Mouse (Mus musculus): ENCODE measurements around the gene Gm28539.

DNA sequence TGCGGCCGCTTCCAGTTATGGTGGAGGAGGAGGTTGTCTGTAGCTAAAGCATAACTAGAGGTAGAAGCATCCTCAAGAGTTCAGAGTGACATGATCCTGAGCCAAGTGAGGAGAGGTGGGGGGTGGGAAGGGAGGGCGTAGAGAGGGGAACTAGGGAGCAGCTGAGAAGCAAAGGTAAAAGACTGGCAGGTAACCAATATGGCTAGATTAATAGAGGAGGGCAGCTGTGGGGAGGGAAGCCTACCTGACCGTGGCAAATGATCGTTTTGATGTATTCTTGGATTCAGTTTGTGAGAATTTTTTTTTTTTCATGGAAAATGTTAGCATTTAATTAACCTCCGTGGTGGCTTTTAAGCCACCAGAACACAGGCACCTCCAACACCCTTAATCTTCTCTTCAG is 107.5 kb downstream of the Gm28539 start:
- TF ChIP-seq POLR2A (IDR thresholded peaks at IDR 0.05; ENCODE audit: control insufficient read depth in 1 of 2, insufficient read depth in 1 of 2, low read depth in 1 of 2, low read length in 2 of 2, poor library complexity in 1 of 2) (no peak), ZC3H11A (IDR thresholded peaks at IDR 0.05; ENCODE audit: low read depth, low read length) (no peak), CTCF (IDR thresholded peaks at IDR 0.05 in 2 of 3, conservative IDR thresholded peaks at IDR 0.05 in 1 of 3; ENCODE audit: control insufficient read depth in 1 of 3, insufficient read depth in 1 of 3, low read depth in 2 of 3, low read length in 3 of 3, poor library complexity in 1 of 3, severe bottlenecking in 1 of 3) (no peak), ELF1 (IDR thresholded peaks at IDR 0.05; ENCODE audit: low read depth, low read length) (no peak), RCOR1 (IDR thresholded peaks at IDR 0.05; ENCODE audit: low read depth, low read length) (no peak), EP300 (IDR thresholded peaks at IDR 0.05; ENCODE audit: low read depth in 1 of 2, low read length in 2 of 2) (no peak)
